Comparison of ENCODE assay signal across 1 mouse cellular context in the genomic region with DNA sequence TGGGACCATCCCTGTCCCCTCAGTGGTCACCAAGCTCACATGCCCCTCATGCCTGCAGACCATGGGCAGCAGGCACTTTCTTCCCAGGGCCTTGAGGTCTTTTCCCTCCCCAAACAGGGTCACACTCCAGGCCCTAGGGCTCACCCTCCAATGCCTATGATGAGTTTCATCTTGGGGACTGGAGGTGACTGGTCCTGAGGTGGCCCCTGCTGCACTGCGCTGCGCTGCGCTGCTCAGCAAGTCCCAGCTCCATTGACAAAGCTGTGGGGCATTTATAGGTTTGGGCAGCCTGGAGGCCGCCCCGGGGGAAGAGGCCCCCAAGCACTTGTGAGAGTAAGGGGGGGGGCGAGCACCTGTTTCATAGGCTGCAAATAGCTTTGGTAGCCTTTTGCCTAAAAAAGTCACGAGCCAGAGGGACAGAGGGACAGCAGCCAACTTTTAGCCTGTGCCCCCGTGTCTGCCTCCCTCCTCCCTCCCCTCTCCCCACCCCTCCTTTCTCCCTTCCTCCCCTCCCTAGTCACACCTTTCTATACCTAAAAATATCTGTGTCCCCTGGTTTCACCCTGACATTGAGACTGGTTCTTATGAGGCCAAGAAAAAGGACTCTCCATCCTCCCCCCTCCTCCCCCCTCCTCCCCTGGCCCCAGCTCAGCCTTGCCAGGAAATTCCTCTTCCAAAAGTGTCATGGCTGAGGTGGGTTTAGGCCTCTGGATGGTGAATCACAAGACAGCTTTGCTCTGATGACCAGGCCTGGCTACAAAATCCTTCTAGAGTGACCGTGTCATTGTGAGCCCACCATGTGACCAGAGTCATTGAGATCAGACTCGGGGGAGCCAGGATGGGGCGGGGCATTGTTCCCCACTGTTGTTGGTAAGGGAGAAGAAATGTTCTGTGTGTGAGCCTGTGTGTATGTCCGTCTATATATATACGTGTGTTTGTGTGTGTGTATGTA.
A peak's percentile ranks its signal among the peaks of the same experiment; 100 is the strongest.
TF ChIP-seq lines count a peak whose summit lies in the region.

Gene Nmrk2, minus strand, starts transcription at position 245 of the 952 bp plus-strand sequence.

TF ChIP-seq in CH12.LX, 34 proteins besides CTCF, POLR2A, EP300 and RAD21:
- TF ChIP-seq E2F4 (IDR thresholded peaks at IDR 0.05; ENCODE audit: insufficient replicate concordance, low read depth, low read length) (no peak), BHLHE40 (IDR thresholded peaks at IDR 0.05; ENCODE audit: low read depth, low read length) (peak; percentile 43; the same call in 1 of the 2 replicates), MAZ (IDR thresholded peaks at IDR 0.05; ENCODE audit: low read depth, low read length) (0 out of 2 replicates have a peak, but pooled peaks have one; percentile 22)
TF ChIP-seq in CH12.LX: peak in this region for 2.
